23 mouse cellular contexts compared by ENCODE assay signal in the genomic region with DNA sequence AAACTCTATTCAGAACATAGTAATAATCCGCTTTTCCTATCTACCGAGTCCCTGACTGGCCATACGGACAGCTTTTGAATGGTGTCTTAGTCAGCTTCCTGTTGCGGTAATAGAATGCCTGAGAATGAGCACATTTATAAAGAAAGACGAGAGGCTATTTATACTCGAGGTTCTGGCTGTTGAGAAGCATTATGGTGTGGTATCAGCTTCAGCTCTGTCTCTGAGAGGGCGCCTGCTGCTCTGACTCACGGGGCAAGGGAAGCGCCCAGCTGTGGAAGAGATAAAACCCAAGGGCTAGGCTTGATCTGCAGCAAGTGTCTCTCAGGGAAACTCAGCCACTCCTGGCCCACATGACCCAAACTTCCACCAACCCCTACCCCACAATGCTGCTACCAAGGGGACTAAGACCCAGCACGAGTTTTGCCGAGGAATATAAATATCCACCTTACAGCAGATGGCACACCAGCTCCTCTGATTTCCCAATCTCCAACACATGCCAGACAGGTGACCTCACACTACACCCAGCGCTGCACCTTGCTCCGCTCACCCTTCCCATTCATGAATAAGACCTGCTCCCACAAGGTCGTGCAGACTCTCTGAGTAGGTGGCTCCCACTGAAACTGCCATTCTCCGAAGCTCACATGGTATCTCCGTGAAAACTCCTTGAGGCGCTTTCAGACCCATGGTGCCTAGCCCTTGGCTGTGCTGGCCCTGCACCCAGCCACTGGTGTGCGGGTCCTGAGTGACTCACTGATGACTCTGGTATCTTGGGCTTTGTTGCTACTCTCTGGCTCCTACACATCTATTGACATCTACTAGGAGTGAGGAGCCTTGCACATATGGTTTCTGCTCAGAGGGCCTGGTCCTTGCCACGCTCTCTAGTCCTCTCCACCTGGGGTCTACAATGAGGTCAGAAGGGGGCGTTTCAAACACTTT. TPM values are rescaled to one million over a fixed set of nuclear protein-coding genes. Genes with fewer than 3 reads are reported as not detected.
DNase-seq lines count a peak whose midpoint lies in the region; ATAC-seq and TF ChIP-seq lines count a peak whose summit lies in the region.
"Had no signal": no experiment of that assay in that cellular context is flagged by ENCODE, and none has a peak within 500 bp of the region (broad histone marks: within the 10 kb centered on the region; RNA-seq: fewer than 3 reads in every experiment).

No protein-coding gene starts in this region.

- H3K27me3 ChIP-seq in heart, embryonic 14.5 days (ENCODE audit: control insufficient read depth, insufficient read depth, low read length): no peaks in the 10 kb centered on the region
- H3K27me3 ChIP-seq in lung, postnatal 0 days (replicated peaks; ENCODE audit: insufficient read depth, low read length): no peaks in the 10 kb centered on the region
- no peaks in the 10 kb centered on the region for H3K27me3 ChIP-seq in midbrain, embryonic 16.5 days (ENCODE audit: control insufficient read depth, insufficient read depth, low read depth, low read length)
- H3K27me3 ChIP-seq: intestine, embryonic 15.5 days; neural tube, embryonic 15.5 days had no signal

- 0 out of 2 replicates have a peak overlapping the region, but pooled peaks have one; percentile 8 for H3K4me2 ChIP-seq in heart, embryonic 14.5 days (ENCODE audit: low read length)
- no peak overlapping the region for H3K4me2 ChIP-seq in lung, postnatal 0 days (replicated peaks; ENCODE audit: low read depth, low read length)
- no peak overlapping the region for H3K4me2 ChIP-seq in midbrain, embryonic 16.5 days (ENCODE audit: low read length)
- H3K4me2 ChIP-seq: hindbrain, embryonic 14.5 days; intestine, embryonic 15.5 days; kidney, embryonic 15.5 days; liver, embryonic 11.5 days; neural tube, embryonic 15.5 days had no signal

- no peak for TF ChIP-seq CTCF in lung, postnatal 0 days (IDR thresholded peaks at IDR 0.05)

- WGBS in heart, embryonic 14.5 days: 42% methylated on average over 20 of the region's 20 CpGs
- WGBS in lung, postnatal 0 days: 67% methylated on average over 20 of the region's 20 CpGs
- 84% methylated on average over 20 of the region's 20 CpGs for WGBS in midbrain, embryonic 16.5 days

- no peak overlapping the region for H3K4me3 ChIP-seq in heart, embryonic 14.5 days (ENCODE audit: control insufficient read depth in 1 of 2, insufficient read depth in 1 of 2, low read depth in 1 of 2, low read length in 2 of 2)
- H3K4me3 ChIP-seq in lung, postnatal 0 days (ENCODE audit: low read depth, low read length): no peak overlapping the region
- no peak overlapping the region for H3K4me3 ChIP-seq in midbrain, embryonic 16.5 days (ENCODE audit: low read depth, low read length)
- H3K4me3 ChIP-seq: gastrocnemius, adult 2 months; intestine, embryonic 15.5 days; kidney, embryonic 15.5 days; neural tube, embryonic 15.5 days had no signal

- H3K4me1 ChIP-seq in heart, embryonic 14.5 days (ENCODE audit: control insufficient read depth in 2 of 2, insufficient read depth in 2 of 2, low read length in 2 of 2): peaks cover 8 to 12% of the 10 kb centered on the region in 2 experiments
- H3K4me1 ChIP-seq in lung, postnatal 0 days (ENCODE audit: insufficient read depth, low read depth, low read length): peaks cover under 1% of the 10 kb centered on the region; the same call in 1 of the 2 replicates
- peaks cover 7% of the 10 kb centered on the region for H3K4me1 ChIP-seq in midbrain, embryonic 16.5 days (ENCODE audit: control insufficient read depth, insufficient read depth, low read length)

- no peak for TF ChIP-seq EP300 in lung, postnatal 0 days (IDR thresholded peaks at IDR 0.05)

- DNase-seq in heart, postnatal 4 days: no peak
- DNase-seq in lung, postnatal 0 days (ENCODE audit: low spot score): no peak
- DNase-seq in lung, postnatal 36 days: no peak
- DNase-seq in T-cell, adult 2 months (ENCODE audit: low spot score): no peak
- DNase-seq: adrenal gland, adult 2 months; cerebellum, adult 9-11 months; forebrain, postnatal 0 days; gastrocnemius, adult 2 months; heart, adult 11 months; kidney, postnatal 4 days; layer of hippocampus, adult 9-11 months; lung, adult 18-20 months; midbrain, embryonic 14.5 days had no signal

- peak overlapping the region in 1 of 2 experiments; percentile 28; a peak in 1 of 4 replicates for H3K27ac ChIP-seq in heart, embryonic 14.5 days (replicated peaks in 1 of 2; ENCODE audit: control insufficient read depth in 1 of 2, insufficient read depth in 1 of 2, low read depth in 2 of 2, low read length in 2 of 2)
- no peak overlapping the region for H3K27ac ChIP-seq in lung, postnatal 0 days (ENCODE audit: low read length)
- no peak overlapping the region for H3K27ac ChIP-seq in midbrain, embryonic 16.5 days (ENCODE audit: low read length)
- H3K27ac ChIP-seq: gastrocnemius, adult 2 months; hindbrain, embryonic 14.5 days; intestine, embryonic 15.5 days; kidney, embryonic 15.5 days; neural tube, embryonic 15.5 days had no signal

- ATAC-seq in heart, embryonic 14.5 days (ENCODE audit: insufficient number of reproducible peaks, insufficient read depth, low FRiP score, low read depth): 0 out of 2 replicates have a peak, but pooled peaks have one; percentile 22
- 0 out of 2 replicates have a peak, but pooled peaks have one; percentile 38 for ATAC-seq in lung, postnatal 0 days
- ATAC-seq in granulocyte monocyte progenitor cell, adult 5-6 weeks (replicated peaks; ENCODE audit: poor library complexity, severe bottlenecking): 0 out of 2 replicates have a peak, but pooled peaks have one; percentile 7
- no peak for ATAC-seq in midbrain, embryonic 16.5 days
- ATAC-seq: CD4-positive, CD25-positive, alpha-beta regulatory T cell, adult 4 months; forebrain, postnatal 0 days; intestine, embryonic 15.5 days had no signal

- H3K9ac ChIP-seq in heart, embryonic 14.5 days (ENCODE audit: low read length): no peak overlapping the region
- no peak overlapping the region for H3K9ac ChIP-seq in lung, postnatal 0 days (replicated peaks; ENCODE audit: low read depth)
- H3K9ac ChIP-seq in midbrain, embryonic 16.5 days (ENCODE audit: low read depth, low read length): no peak overlapping the region
- H3K9ac ChIP-seq: forebrain, postnatal 0 days; hindbrain, embryonic 14.5 days; intestine, embryonic 15.5 days; kidney, embryonic 15.5 days; neural tube, embryonic 15.5 days had no signal

- H3K36me3 ChIP-seq in heart, embryonic 14.5 days (ENCODE audit: control insufficient read depth, insufficient read depth, low read length): no peaks in the 10 kb centered on the region
- no peaks in the 10 kb centered on the region for H3K36me3 ChIP-seq in lung, postnatal 0 days (ENCODE audit: insufficient read depth, low read length)
- no peaks in the 10 kb centered on the region for H3K36me3 ChIP-seq in midbrain, embryonic 16.5 days (ENCODE audit: control insufficient read depth, insufficient read depth, low read length)
- H3K36me3 ChIP-seq: intestine, embryonic 15.5 days; kidney, embryonic 15.5 days; neural tube, embryonic 15.5 days had no signal

- 0 out of 2 replicates have a peak, but pooled peaks cover 4% of the 10 kb centered on the region for H3K9me3 ChIP-seq in heart, embryonic 14.5 days (ENCODE audit: control insufficient read depth, low read length)
- no peaks in the 10 kb centered on the region for H3K9me3 ChIP-seq in lung, postnatal 0 days (ENCODE audit: low read length)
- no peaks in the 10 kb centered on the region for H3K9me3 ChIP-seq in midbrain, embryonic 16.5 days (replicated peaks; ENCODE audit: control insufficient read depth, low read length, poor library complexity, severe bottlenecking)
- H3K9me3 ChIP-seq: intestine, embryonic 15.5 days; kidney, embryonic 15.5 days; neural tube, embryonic 15.5 days had no signal

RNA-seq across cellular contexts. Expression of gene Wdr95, which starts 20.1 kb away (rescaled TPM):
- polyA plus RNA-seq in heart, embryonic 14.5 days (2014; fragmentation: Nextera tagmentation; extraction: Ambion mirVana): not detected in 2 replicates
- total RNA-seq in heart, postnatal 4 days (2021): under 1 TPM in 1 of 2 experiments, not detected in 1; 0.14 TPM
- polyA plus RNA-seq in lung, postnatal 0 days (2015; fragmentation: Nextera tagmentation; extraction: Ambion mirVana): 0.29 and 0.36 TPM in 2 replicates
- total RNA-seq in granulocyte monocyte progenitor cell, adult 5-6 weeks (2014; fragmentation: Nextera tagmentation): not detected in 2 replicates
- total RNA-seq in granulocyte monocyte progenitor cell, adult 5-6 weeks (2017): not detected in 2 replicates
- polyA plus RNA-seq in midbrain, embryonic 16.5 days (2015; fragmentation: Nextera tagmentation; extraction: Ambion mirVana): 0.11 and 0.33 TPM in 2 replicates
- total RNA-seq: adrenal gland, adult 2 months had no signal
- polyA plus RNA-seq: adrenal gland, adult 2 months; CD4-positive, CD25-positive, alpha-beta regulatory T cell, adult 4 months; intestine, embryonic 15.5 days; kidney, embryonic 15.5 days; limb, embryonic 11.5 days; liver, embryonic 11.5 days had no signal
